Mouse (Mus musculus) heart, adult 2 months (tissue): ENCODE measurements around the gene P2rx3.

Source experiments
- CTCF ChIP-seq: fragments of 200-600 bp; IDR thresholded peaks from 2 replicates; pipeline ENCODE4 v1.8.1; 2022; ENCODE audit warnings: antibody characterized with exemption, mild to moderate bottlenecking, moderate library complexity
- EP300 ChIP-seq: fragments of 200-500 bp; IDR thresholded peaks from 2 replicates; pipeline ENCODE4 v1.6.1; 2011; ENCODE audit warnings: low read depth, low read length, control low read depth; ENCODE audit not compliant: insufficient read depth
- POLR2A ChIP-seq: fragments of 200-500 bp; IDR thresholded peaks from 2 replicates; pipeline ENCODE4 v1.6.1; 2011; ENCODE audit warnings: mild to moderate bottlenecking, low read depth, low read length, control low read depth; ENCODE audit not compliant: insufficient read depth

DNA sequence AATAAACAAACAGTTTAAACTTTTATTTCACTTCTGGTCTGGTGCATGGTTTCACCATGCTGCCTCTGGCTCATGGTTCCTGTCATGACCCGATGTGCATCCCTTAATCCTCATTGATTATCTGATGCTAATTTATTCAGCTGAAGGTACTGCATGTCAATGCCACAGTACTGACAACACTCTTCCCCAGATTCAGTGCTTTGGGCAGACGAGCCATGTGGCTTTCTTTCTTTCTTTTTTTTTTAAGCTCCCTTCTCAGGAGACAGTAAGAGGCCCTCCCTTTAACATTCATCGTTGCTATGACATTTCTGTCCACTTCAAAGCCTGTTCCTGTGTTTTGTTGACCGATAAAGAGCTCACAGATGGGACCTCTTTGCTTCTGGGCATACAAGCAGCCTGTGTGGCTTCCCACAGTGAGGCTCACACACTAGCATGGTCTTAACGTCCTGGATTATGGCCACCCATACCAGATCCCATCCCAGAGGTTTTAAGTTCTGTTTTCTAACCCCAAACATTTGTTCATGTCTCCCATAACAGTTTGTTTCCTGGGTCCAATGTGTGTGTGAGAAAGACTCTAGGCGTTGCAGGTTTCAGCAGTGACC is 74.3 kb downstream of the P2rx3 start:
- TF ChIP-seq CTCF (no peak), POLR2A (no peak), EP300 (no peak)
